Mouse (Mus musculus) right cerebral cortex, adult 2 months (tissue): ENCODE data around the gene Hmcn2.

Experiments
- DNase-seq, 2 experiments: peaks; one replicate each; pipeline ENCODE4 v3.0.0; 2021 to 2022; ENCODE audit warnings: low spot score in 2 of 2

The Hmcn2 gene

DNA sequence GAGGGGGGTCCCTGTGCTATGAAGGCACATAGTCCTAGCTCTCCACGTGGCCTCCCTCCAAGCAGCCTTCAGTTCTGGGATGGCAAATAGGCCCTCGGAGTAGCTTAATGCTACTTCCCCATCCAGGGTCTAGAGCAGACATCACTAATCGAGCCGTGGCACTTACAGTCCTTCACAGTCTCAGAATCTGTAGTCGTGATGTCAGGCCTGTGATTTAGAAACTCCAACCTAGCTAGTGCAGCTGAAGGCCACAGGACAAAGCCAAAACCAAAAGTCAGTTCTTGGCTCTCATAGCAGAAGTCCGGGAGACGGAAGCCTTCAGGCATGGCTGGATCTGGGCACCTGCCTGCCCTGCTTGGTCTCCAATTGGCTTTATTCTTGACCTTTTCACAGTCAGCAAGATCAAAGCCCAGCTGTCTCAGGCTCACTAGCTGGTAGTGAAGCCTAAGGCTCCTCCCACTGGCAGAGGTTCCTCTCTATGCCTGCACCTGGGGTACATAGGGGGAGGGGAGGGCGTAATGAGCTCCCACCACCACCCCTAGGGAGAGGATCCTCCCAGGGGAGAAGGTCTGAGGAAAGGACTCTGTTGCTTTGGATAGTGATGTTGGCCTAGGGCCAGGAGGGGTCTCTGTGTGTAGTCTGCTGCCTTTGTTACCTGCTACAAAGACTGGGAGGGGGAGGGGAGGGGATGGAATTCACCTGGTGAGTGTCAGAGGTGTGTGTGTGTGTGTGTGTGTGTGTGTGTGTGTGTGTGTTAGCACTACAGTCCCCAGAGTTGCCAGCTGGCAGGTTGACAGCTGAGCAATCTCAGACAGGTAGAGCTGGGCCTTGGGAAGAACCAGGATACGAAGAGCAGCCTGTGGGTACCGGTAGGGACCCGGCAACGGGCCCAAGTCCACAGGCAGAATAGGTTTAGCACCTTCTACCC, 163.3 kb downstream of the Hmcn2 start:
- DNase-seq = no peak

DNA sequence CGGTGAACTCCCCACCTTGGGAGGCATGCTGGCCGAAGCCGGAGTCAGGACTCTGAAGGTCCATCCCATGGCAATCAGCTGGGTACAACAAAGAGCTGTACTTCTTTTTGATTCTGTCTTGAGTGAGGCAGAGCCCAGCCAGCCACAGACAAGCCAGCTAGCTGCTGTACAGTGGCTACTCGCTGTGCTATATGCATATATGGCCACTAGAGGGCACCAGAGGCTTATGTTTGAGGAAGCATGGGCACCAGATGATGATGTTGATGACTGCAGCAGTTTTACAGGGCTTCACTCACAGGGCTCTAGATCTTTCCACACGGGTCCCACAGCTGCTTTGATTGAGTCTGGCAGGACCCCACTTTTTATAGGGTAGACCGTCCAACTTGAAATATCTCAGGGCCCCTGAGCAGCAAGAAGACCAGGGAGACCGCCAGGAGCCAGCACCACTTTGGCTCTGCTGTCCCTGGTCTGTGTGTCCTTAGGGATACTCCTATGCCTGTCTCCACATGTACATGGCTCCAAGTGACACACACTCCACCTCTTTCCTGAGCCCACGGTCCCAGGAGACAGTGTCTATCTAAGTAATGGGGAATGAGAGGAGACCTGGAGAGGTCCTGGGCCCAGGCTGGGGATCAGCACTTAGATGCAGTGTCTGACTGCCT, 168.8 kb downstream of the Hmcn2 start:
- DNase-seq = peak; percentile 89 to 94

DNA sequence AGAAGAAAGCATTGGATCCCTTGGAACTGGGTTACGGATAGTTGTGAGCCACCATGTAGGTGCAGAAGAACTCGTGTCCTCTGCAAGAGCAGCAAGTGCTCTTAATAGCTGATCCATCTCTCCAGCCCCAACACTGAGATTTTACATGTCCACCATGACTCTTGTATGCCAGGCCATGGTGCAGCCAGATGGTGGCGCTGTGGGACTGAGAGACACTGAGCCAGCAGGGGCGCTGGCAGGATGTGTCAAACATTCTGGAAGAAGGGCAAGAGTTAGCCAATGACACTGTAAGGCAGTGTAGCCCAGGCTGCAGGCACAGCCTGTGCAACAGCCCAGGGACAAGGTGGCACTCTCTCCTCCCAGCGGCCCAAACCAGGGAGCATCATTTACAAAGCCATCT, 170.0 kb downstream of the Hmcn2 start:
- DNase-seq = peak; percentile 71 to 79

GRCm38 (mm10) chr2:31489166-31489565, 175.0 kb downstream of the Hmcn2 start:
- DNase-seq = no peak

DNA sequence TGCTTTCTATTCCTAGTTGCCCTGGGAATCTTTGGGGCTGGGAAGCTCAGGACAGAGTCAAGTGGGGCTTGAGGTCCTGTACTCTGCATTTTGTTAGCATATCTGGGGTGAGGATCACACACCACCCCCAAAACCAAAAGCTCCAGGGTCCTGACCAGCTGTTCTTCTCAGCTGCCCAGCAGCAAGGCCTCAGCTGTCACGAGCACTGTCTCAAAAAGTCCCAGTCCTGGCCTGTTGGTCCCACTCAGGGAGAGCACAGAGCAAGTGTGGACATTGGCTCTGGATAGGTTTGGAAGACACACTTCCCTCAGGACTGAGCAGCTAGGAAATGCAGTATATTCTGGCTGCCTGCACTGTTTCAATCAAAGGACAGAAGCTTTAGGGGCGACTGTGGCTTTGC, 176.3 kb downstream of the Hmcn2 start:
- DNase-seq = no peak

- DNase-seq = no peak
Observed at GRCm38 (mm10) chr2:31492308-31492707, 178.1 kb downstream of the Hmcn2 start.

GRCm38 (mm10) chr2:31493243-31493642, 179.0 kb downstream of the Hmcn2 start:
- no peak for DNase-seq

DNA sequence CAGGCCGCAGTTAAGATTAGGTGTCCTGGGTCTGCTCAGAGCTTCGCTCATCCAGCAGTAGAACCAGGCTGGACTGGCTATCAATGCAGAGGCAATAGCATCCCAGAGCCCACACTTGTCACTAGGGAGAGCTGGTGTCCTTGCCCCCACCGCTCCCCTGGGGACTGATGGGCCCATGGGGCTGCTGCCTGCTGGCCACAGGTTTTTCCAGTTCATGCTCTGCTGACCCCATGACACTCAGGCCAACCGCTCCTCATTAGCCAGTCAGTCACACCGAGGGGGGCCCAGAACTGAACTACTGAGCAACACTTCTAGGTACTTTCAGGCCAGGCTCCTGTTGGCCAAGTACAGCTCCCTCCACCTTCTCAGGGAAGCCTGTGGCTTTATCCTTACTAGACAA, 180.1 kb downstream of the Hmcn2 start:
- DNase-seq = no peak

GRCm38 (mm10) chr2:31495046-31495476, 180.8 kb downstream of the Hmcn2 start:
- no peak for DNase-seq

GRCm38 (mm10) chr2:31496141-31496540, 181.9 kb downstream of the Hmcn2 start:
- DNase-seq = peak in 1 of 2 experiments; percentile 28

GRCm38 (mm10) chr2:31497113-31497512, 182.9 kb downstream of the Hmcn2 start:
- DNase-seq = no peak

- peak; percentile 22 for DNase-seq
Observed at GRCm38 (mm10) chr2:31497635-31498034, 183.4 kb downstream of the Hmcn2 start.

DNA sequence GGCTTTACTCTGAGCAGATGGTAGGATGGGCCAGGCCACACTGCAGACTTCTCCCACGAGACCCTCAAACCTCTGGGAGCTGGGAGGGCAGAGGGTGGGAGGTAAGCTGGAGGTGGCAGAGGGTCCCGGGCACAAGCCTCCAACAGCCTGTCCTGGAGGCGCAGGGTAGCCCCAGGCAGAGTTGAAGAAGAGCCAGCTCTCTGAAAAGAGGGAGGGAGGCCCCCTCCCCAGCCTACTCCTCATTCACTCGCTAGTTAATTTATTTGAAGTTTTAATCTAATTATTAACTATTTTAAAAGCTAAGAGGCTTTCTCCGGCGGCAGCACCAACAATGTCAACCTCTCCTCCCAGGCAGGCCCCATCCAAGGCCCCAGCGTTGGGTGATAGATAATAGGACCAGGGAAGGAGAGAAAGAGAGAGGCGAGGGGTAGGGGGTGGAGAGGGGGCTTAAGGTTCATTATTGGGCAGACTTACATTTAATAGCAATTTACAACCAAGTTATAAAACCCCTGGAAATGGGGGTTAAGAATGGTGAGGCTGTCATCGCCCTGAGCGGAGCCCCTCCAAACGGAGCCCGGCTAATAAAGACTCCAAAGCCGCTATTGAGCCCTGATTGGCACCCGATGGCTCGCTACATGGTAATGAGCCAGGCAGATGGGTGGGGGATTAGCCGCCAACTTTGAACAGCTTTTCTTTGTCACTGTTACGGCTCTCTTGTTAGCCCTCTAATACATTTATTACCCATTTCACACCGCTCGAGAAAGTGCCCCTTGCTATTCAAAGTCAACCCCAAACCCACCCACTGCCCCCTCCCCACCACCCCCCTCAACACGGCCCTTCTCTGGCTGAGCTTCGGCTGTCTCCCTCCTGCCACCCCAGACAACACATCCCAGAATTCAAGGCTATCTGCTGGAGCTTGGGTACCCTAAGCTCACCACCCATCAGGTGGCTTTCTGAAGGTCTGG, 185.4 kb downstream of the Hmcn2 start:
- no peak for DNase-seq

GRCm38 (mm10) chr2:31500292-31501204, 186.3 kb downstream of the Hmcn2 start:
- no peak for DNase-seq

GRCm38 (mm10) chr2:31501448-31502130, 187.4 kb downstream of the Hmcn2 start:
- DNase-seq = no peak

GRCm38 (mm10) chr2:31502616-31503522, 188.7 kb downstream of the Hmcn2 start:
- no peak for DNase-seq

- no peak for DNase-seq
Observed at GRCm38 (mm10) chr2:31505472-31505871, 191.3 kb downstream of the Hmcn2 start.

GRCm38 (mm10) chr2:31508851-31509250, 194.6 kb downstream of the Hmcn2 start:
- no peak for DNase-seq
